Mouse (Mus musculus): ENCODE data around the gene Cyp11a1.

DNA sequence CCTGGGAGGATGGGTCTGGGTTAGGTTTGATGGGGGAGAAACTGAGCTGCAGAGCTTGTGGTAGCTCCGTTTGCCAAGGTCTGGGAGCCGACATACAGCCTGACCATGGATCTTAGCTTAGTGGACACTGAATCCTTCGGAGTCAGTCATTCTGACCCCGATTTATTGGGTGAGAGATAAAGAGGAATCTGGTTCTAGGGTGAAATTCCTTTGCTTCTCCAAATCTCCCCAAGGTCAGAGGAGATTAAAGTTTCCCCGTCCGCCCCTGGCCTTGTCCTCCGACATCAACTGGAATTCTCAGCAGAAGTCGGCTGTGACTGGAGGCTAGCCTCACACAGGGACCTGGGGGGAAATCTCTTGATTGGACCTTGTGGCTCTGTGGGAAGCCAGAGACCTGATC is 5.3 kb downstream of the Cyp11a1 start:
- TF ChIP-seq POLR2A (IDR thresholded peaks at IDR 0.05; ENCODE audit: control insufficient read depth in 1 of 2, insufficient read depth in 1 of 2, low read depth in 1 of 2, low read length in 2 of 2, poor library complexity in 1 of 2) (no peak), CTCF (IDR thresholded peaks at IDR 0.05 in 2 of 3, conservative IDR thresholded peaks at IDR 0.05 in 1 of 3; ENCODE audit: control insufficient read depth in 1 of 3, insufficient read depth in 1 of 3, low read depth in 2 of 3, low read length in 3 of 3, poor library complexity in 1 of 3, severe bottlenecking in 1 of 3) (no peak)

Data from MEL (cell line).